Mouse (Mus musculus) bone marrow macrophage, adult 2 months (primary cell): ENCODE results near the gene Cysltr2.

Source experiments
- CTCF ChIP-seq: IDR thresholded peaks from 2 replicates; pipeline ENCODE4 v1.5.1; 2012; ENCODE audit warnings: low read depth, mild to moderate bottlenecking, low read length, moderate library complexity
- POLR2A ChIP-seq: IDR thresholded peaks from 2 replicates; pipeline ENCODE4 v1.6.1; 2012; ENCODE audit warnings: mild to moderate bottlenecking, low read depth, low read length, borderline replicate concordance

DNA sequence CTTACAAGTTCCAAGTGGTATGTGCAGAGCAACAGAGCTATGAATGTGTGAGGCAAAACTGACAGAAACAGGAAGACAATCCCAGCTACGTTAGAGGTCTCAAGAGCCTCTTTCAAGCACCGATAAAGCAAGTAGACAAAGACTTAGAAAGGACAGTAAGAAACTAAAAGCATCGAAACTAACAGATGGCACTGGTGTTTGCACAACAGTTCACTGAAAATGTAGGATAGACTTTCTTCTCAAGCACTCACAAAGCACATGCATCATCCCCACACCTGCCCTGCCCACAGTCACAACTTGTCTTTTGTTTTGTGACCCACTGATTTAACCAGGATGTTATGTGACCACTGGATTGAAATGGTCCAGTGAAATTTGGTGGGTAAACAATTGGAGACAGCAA lies 17.7 kb downstream of the Cysltr2 start:
- no peak for TF ChIP-seq POLR2A
- no peak for TF ChIP-seq CTCF
